Comparison of ENCODE assay signal across 9 mouse cellular contexts in genomic region chr12:24734828-24735394, GRCm38 (mm10). TPM values are rescaled to one million over a fixed set of nuclear protein-coding genes. Genes with fewer than 3 reads are reported as not detected.
DNase-seq lines count a peak whose midpoint lies in the region; ATAC-seq lines count a peak whose summit lies in the region.
"Had no signal": no experiment of that assay in that cellular context is flagged by ENCODE, and none has a peak within 500 bp of the region (broad histone marks: within the 10 kb centered on the region; RNA-seq: fewer than 3 reads in every experiment).

No protein-coding gene starts in this region.

- H3K9me3 ChIP-seq in hindbrain, embryonic 14.5 days (ENCODE audit: control insufficient read depth, low read length): no peaks in the 10 kb centered on the region
- no peaks in the 10 kb centered on the region for H3K9me3 ChIP-seq in hindbrain, embryonic 12.5 days (replicated peaks)

- 76% methylated on average over 13 of the region's 13 CpGs for WGBS in hindbrain, embryonic 14.5 days
- WGBS in hindbrain, embryonic 12.5 days: 88% methylated on average over 13 of the region's 13 CpGs

- H3K4me1 ChIP-seq in hindbrain, embryonic 14.5 days (replicated peaks; ENCODE audit: control insufficient read depth, insufficient read depth, low read length): no peaks in the 10 kb centered on the region
- no peaks in the 10 kb centered on the region for H3K4me1 ChIP-seq in hindbrain, embryonic 12.5 days

- H3K36me3 ChIP-seq in hindbrain, embryonic 14.5 days (replicated peaks; ENCODE audit: control insufficient read depth, insufficient read depth): no peaks in the 10 kb centered on the region
- H3K36me3 ChIP-seq in hindbrain, embryonic 12.5 days: no peaks in the 10 kb centered on the region

- no peak overlapping the region for H3K4me2 ChIP-seq in hindbrain, embryonic 14.5 days (replicated peaks)
- no peak overlapping the region for H3K4me2 ChIP-seq in hindbrain, embryonic 12.5 days (replicated peaks)

- H3K27ac ChIP-seq in hindbrain, embryonic 14.5 days: no peak overlapping the region
- H3K27ac ChIP-seq in hindbrain, embryonic 12.5 days: no peak overlapping the region
- H3K27ac ChIP-seq: macrophage had no signal

- no peaks in the 10 kb centered on the region for H3K27me3 ChIP-seq in hindbrain, embryonic 14.5 days (ENCODE audit: control insufficient read depth, insufficient read depth, low read length)
- no peaks in the 10 kb centered on the region for H3K27me3 ChIP-seq in hindbrain, embryonic 12.5 days

- peak; percentile 45 for DNase-seq in hindbrain, embryonic 14.5 days (ENCODE audit: low spot score)
- DNase-seq in 416B (ENCODE audit: low read depth): peak; percentile 69
- peak; percentile 38 for DNase-seq in kidney, postnatal 14 days
- peak; percentile 42 for DNase-seq in ovary, postnatal 36 days (ENCODE audit: low spot score)
- no peak for DNase-seq in embryo, embryonic 9.5 days (ENCODE audit: extremely low spot score)
- no peak for DNase-seq in spleen, postnatal 4 days (ENCODE audit: low spot score in 2 of 2)

- no peak overlapping the region for H3K9ac ChIP-seq in hindbrain, embryonic 14.5 days
- no peak overlapping the region for H3K9ac ChIP-seq in hindbrain, embryonic 12.5 days

- ATAC-seq in hindbrain, embryonic 14.5 days (ENCODE audit: low FRiP score): no peak; the same call in 1 of the 2 replicates
- no peak; the same call in 1 of the 2 replicates for ATAC-seq in hindbrain, embryonic 12.5 days (ENCODE audit: low FRiP score)
- peak; percentile 82 for ATAC-seq in cerebellum, adult (ENCODE audit: insufficient number of reproducible peaks, low FRiP score, low TSS enrichment)

- H3K4me3 ChIP-seq in hindbrain, embryonic 14.5 days (replicated peaks; ENCODE audit: low read length): no peak overlapping the region
- H3K4me3 ChIP-seq in hindbrain, embryonic 12.5 days: no peak overlapping the region

RNA-seq across cellular contexts. Expression of gene Rrm2, which starts 26.9 kb away (rescaled TPM):
- 42.8 and 52.5 TPM in 2 replicates for polyA plus RNA-seq in hindbrain, embryonic 14.5 days (2014; fragmentation: Nextera tagmentation; extraction: Ambion mirVana)
- 203 and 212 TPM in 2 replicates for polyA plus RNA-seq in hindbrain, embryonic 12.5 days (2016; fragmentation: Nextera tagmentation; extraction: Ambion mirVana)

RNA-seq across cellular contexts. Expression of gene Cys1, which starts 53.3 kb away (rescaled TPM):
- 2.3 and 2.6 TPM in 2 replicates for polyA plus RNA-seq in hindbrain, embryonic 14.5 days (2014; fragmentation: Nextera tagmentation; extraction: Ambion mirVana)
- polyA plus RNA-seq in hindbrain, embryonic 12.5 days (2016; fragmentation: Nextera tagmentation; extraction: Ambion mirVana): 1.2 and 1.6 TPM in 2 replicates
- polyA plus RNA-seq: macrophage had no signal

Comparison
In these comparisons a context has a peak if more than half of its experiments do, and no peak if none do; other contexts are left out.
1. DNase-seq: peak in hindbrain, embryonic 14.5 days (single experiment), 416B (single experiment), kidney, postnatal 14 days (single experiment) and ovary, postnatal 36 days (single experiment); none in embryo, embryonic 9.5 days (single experiment) and spleen, postnatal 4 days (0 of 2).